Mouse (Mus musculus) adrenal gland, adult 18-20 months (tissue): Measurements from ENCODE around the gene Casp12. TPM values are rescaled to one million over a fixed set of nuclear protein-coding genes. Genes with fewer than 3 reads are reported as not detected.

Experiments
- total RNA-seq, 2 experiments: library from RNA; stranded (reverse); gene quantifications; 1 replicate in 1 of 2; 2 replicates in 1 of 2; pipeline ENCODE4 v1.2.3; 2021

Casp12 gene
- total RNA-seq, 2 experiments from 2014 or later, result 21.2 to 37.8 TPM

Other genes with a start within 250 kb of the Casp12 start
- gene Casp1, start 46.9 kb upstream of the Casp12 start, total RNA-seq, result 1 to 10 TPM; 3.1 to 6.6 TPM
- 1 to 10 TPM; 2.8 to 8.0 TPM for gene Casp4, start 36.6 kb upstream of the Casp12 start, total RNA-seq